Comparison of ENCODE assay signal across 22 mouse cellular contexts in genomic region chr16:23308012-23308554, GRCm38 (mm10).
A peak's percentile ranks its signal among the peaks of the same experiment; 100 is the strongest.
DNase-seq lines count a peak whose midpoint lies in the region; ATAC-seq and TF ChIP-seq lines count a peak whose summit lies in the region.
"Had no signal": no experiment of that assay in that cellular context is flagged by ENCODE, and none has a peak within 500 bp of the region (broad histone marks: within the 10 kb centered on the region; RNA-seq: fewer than 3 reads in every experiment).

No protein-coding gene starts in this region.

- WGBS in spleen, adult 2 months: 69% methylated on average over 4 of the region's 4 CpGs
- WGBS in midbrain, embryonic 15.5 days: 79% methylated on average over 4 of the region's 4 CpGs

- no peak overlapping the region for H3K4me2 ChIP-seq in midbrain, embryonic 15.5 days
- H3K4me2 ChIP-seq: hindbrain, embryonic 13.5 days; intestine, embryonic 15.5 days; kidney, embryonic 15.5 days; limb, embryonic 12.5 days; liver, embryonic 12.5 days; lung, embryonic 14.5 days had no signal

- TF ChIP-seq CTCF in spleen, adult 2 months (IDR thresholded peaks at IDR 0.05; ENCODE audit: extremely low read depth, insufficient read depth, insufficient read length, insufficient replicate concordance): no peak

- no peaks in the 10 kb centered on the region for H3K27me3 ChIP-seq in spleen, adult 2 months (ENCODE audit: control insufficient read depth, insufficient read depth, low read length)
- H3K27me3 ChIP-seq in midbrain, embryonic 15.5 days (replicated peaks): no peaks in the 10 kb centered on the region
- H3K27me3 ChIP-seq: hindbrain, embryonic 13.5 days; intestine, embryonic 15.5 days; kidney, embryonic 15.5 days; limb, embryonic 12.5 days had no signal

- H3K9ac ChIP-seq in midbrain, embryonic 15.5 days: no peak overlapping the region
- H3K9ac ChIP-seq: hindbrain, embryonic 13.5 days; intestine, embryonic 15.5 days; kidney, embryonic 15.5 days; limb, embryonic 12.5 days; liver, embryonic 12.5 days; lung, embryonic 14.5 days had no signal

- peak overlapping the region; percentile 20; the same call in 1 of the 2 replicates for H3K27ac ChIP-seq in spleen, adult 2 months (ENCODE audit: insufficient read depth, low read length)
- no peak overlapping the region for H3K27ac ChIP-seq in midbrain, embryonic 15.5 days
- H3K27ac ChIP-seq: heart, embryonic 10.5 days; intestine, embryonic 15.5 days; kidney, embryonic 15.5 days; limb, embryonic 12.5 days; liver, embryonic 12.5 days had no signal

- peaks cover 11% of the 10 kb centered on the region for H3K36me3 ChIP-seq in spleen, adult 2 months (ENCODE audit: control insufficient read depth, insufficient read depth, low read length)
- H3K36me3 ChIP-seq in midbrain, embryonic 15.5 days (replicated peaks): no peaks in the 10 kb centered on the region
- H3K36me3 ChIP-seq: heart, embryonic 10.5 days; hindbrain, embryonic 13.5 days; intestine, embryonic 15.5 days; kidney, embryonic 15.5 days; limb, embryonic 12.5 days; liver, embryonic 12.5 days had no signal

- no peak for DNase-seq in spleen, adult 2 months (ENCODE audit: low read depth in 1 of 2, low spot score in 2 of 2)
- no peak for DNase-seq in spleen, adult 18-20 months
- no peak for DNase-seq in cerebellum, postnatal 14 days
- DNase-seq: adrenal gland, postnatal 10 days; cerebellum, adult 11 months; cerebellum, postnatal 10 days; heart, postnatal 10 days; lung, embryonic 14.5 days; midbrain, embryonic 14.5 days; right cerebral cortex, postnatal 25 days; thymus, postnatal 4 days had no signal

- ATAC-seq in CD4-positive, CD25-positive, alpha-beta regulatory T cell, adult 4 months: peak; percentile 84
- ATAC-seq in activated CD4-positive, CD25-positive, alpha-beta regulatory T cell, adult 4 months: peak; percentile 85
- no peak for ATAC-seq in cerebellum, adult (ENCODE audit: insufficient number of reproducible peaks, low FRiP score, low TSS enrichment)
- ATAC-seq in midbrain, embryonic 15.5 days (replicated peaks): no peak
- ATAC-seq: intestine, embryonic 15.5 days; liver, embryonic 12.5 days had no signal

- no peaks in the 10 kb centered on the region for H3K9me3 ChIP-seq in midbrain, embryonic 15.5 days
- H3K9me3 ChIP-seq: heart, embryonic 10.5 days; hindbrain, embryonic 13.5 days; intestine, embryonic 15.5 days; kidney, embryonic 15.5 days; limb, embryonic 12.5 days; liver, embryonic 12.5 days had no signal

- peaks cover 15% of the 10 kb centered on the region; the same call in 1 of the 2 replicates for H3K4me1 ChIP-seq in spleen, adult 2 months (ENCODE audit: control insufficient read depth, insufficient read depth, insufficient read length)
- H3K4me1 ChIP-seq in midbrain, embryonic 15.5 days: no peaks in the 10 kb centered on the region
- H3K4me1 ChIP-seq: intestine, embryonic 15.5 days; limb, embryonic 12.5 days had no signal

- TF ChIP-seq POLR2A in spleen, adult 2 months (IDR thresholded peaks at IDR 0.05; ENCODE audit: low read depth, low read length): no peak

- H3K4me3 ChIP-seq in spleen, adult 2 months (ENCODE audit: extremely low read depth, insufficient read depth, insufficient read length): no peak overlapping the region
- no peak overlapping the region for H3K4me3 ChIP-seq in midbrain, embryonic 15.5 days
- H3K4me3 ChIP-seq: heart, embryonic 10.5 days; hindbrain, embryonic 13.5 days; intestine, embryonic 15.5 days; kidney, embryonic 15.5 days; limb, embryonic 12.5 days; liver, embryonic 12.5 days; myocyte had no signal

Comparison
In these comparisons a context has a peak if more than half of its experiments do, and no peak if none do; other contexts are left out.
1. ATAC-seq: peak in CD4-positive, CD25-positive, alpha-beta regulatory T cell, adult 4 months (single experiment) and activated CD4-positive, CD25-positive, alpha-beta regulatory T cell, adult 4 months (single experiment); none in cerebellum, adult (single experiment) and midbrain, embryonic 15.5 days (single experiment).